Mouse (Mus musculus) mouse embryonic stem cell (cell line): ENCODE results near the gene Dync1i1.

Experiments used
- in situ Hi-C, 2 experiments: fragments of 300-500 bp; cut with MboI; formaldehyde crosslinking; loops; 1 replicate in 1 of 2; 3 replicates in 1 of 2; pipeline ENCODE4 v1.14.3; 2019 to 2020; ENCODE audit warnings: low sequenced_read_pairs in 2 of 2, low pct_unique_long_range_greater_than_20kb in 1 of 2, mixed read lengths in 1 of 2; ENCODE audit not compliant: unreplicated experiment in 1 of 2

The Dync1i1 gene

DNA sequence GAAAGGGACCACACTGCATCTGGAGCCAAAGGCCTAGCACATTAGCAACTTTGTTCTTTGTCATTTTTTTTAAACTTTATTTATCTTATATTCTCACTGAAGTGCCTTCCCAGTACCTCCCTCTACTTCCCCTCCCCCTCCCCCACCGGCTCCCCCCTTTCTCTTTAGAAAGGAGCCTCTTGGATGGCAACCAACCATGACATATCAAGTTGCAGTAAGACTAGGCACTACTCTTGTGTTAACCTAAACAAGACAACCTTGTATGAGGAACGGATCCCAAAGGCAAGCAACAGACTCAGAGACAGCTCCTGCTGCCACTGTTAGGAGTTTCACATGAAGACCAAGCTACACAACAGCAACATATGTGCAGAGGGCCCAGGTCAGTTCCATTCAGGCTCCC, 105.3 kb downstream of the Dync1i1 start:
- in situ Hi-C loops, result no loop called here

DNA sequence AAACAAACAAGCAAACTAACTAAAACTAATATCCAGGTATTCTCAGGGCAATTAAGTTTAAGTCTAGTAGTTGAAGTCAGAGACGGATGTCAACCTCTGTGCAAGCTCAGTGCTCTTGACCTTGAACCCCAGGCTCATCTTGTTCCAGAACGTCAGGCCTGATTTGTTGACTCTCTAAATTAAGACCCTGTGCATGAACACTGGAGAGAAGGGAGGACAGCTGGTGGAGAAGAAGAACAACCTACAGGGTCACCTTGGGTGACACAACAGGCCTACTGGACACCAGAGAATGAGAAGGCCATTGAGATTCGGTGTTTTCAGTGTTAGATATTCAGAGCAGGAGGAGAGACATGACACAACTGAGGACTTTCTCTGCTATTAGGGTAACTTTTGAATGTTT, 105.8 kb downstream of the Dync1i1 start:
- in situ Hi-C loops, result no loop called here

DNA sequence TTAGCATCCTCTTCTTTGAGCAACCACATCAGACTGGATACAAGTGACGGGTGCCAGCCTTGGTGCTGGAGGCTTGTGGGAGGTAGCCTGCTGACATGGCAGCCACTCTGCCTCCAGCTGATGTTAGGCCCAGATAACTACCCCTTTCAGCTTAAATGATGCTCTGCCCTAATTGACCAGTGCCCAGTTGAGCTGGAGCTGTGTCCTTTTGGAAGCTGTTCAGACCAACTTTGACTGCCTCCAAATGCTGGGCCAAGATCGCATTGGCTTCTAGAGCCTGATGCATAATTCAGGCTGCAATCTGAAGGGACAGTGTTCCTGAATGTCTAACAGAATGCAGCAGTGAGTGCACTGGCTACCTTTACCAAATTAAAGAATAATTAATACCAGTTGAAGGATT, 107.4 kb downstream of the Dync1i1 start:
- in situ Hi-C loops, result no loop called here

DNA sequence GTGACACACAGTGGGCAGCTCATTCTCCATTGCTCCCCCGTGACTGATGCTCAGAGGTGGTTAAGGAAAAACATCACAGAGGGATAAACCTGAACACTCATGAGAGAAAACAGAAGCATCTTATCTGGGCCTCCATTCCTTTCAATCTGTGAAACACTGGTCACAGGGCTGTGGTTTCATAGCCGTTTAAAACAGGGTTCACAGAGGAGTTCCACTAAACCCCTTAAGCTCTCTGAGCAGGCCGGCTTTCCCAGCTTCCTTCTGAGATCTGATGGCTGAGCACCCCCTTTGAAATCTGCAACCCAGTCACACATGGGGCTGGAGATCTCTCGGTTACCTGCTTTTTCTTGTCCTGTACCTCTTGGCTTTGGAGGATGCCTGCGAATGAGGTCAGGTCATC, 117.0 kb downstream of the Dync1i1 start:
- in situ Hi-C loops, result no loop called here

DNA sequence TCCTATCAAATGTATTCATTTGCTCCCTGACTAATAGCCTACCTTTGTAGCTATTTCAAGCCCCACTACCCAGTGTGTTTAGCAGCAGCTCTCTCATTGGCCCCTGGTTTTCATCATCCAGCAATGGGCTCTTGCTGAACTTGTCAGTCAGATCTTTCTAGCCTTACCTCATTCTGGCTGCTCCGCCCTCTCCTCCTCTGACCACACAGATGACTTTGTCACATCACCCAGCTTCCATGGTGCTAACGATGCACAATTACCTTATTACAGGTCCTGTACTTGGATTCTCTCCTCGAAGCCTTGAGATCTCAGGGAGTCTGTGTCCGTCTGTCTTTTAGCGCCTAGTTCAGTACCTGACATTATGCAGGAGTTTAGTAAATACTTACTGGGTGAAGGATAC, 120.7 kb downstream of the Dync1i1 start:
- in situ Hi-C loops, result no loop called here

DNA sequence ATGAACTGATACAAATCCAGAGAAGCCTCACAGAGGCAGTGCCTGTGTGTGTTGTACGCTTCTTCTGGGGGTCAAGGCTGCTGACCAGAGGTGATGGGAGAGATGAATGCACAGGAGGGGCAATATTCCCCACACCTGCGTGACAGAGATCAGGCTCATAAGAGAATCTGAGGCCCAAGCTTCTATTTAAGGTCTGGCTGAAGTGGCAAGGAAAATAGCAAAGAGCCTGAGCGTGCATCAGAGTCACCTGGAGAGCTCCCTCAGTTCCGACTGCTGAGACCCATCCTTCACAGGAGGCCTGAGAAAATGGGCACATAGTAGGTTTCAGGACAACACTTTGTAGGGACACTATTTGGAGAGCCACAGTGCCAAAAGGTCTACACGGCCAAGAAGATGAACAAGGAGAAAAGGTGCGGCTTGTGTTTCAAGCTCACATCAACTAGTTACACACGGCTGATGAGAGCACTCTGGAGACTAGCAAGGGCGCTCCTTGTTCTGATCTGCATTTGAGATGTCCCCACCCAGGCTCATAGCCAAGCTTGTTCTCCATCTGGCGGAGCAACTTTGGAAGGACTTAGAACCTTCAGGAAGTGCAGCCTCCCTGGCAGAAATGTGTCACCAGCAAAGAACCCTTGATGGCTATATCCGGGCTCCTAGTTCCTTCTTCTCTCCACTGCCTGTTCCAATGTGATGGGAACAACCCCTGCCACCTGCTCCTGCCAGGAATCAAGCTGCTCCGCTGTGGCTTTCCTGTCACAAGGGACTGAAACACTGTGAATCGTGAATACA, 128.8 kb downstream of the Dync1i1 start:
- in situ Hi-C loops, result loop anchor here (25.0 kb wide), 1 partner anchor 1033 kb away; the partner anchor contains the start of gene Dlx5 (in 2 of the 2)

DNA sequence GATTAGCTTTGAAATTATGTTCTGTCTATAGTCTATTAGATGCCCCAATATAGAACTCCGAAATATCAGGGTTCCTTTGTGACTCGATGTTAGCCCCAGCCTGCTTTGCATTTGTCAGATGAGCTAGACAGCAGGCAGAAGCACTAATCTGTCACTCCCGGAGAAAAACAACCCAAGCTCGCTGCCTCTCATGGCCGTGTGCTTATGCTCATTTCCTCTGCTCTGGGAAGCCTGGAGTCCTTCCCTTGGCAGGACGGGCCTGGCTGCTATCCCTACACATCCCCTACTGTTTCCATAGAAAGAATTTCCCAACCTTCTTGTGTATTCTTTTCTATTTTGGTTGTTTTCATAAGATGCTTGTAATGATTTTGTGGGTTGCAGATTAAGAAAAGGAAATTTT, 130.1 kb downstream of the Dync1i1 start:
- in situ Hi-C loops, result loop anchor here (25.0 kb wide), 1 partner anchor 1032 kb away; the partner anchor contains the start of gene Dlx5 (in 2 of the 2)

DNA sequence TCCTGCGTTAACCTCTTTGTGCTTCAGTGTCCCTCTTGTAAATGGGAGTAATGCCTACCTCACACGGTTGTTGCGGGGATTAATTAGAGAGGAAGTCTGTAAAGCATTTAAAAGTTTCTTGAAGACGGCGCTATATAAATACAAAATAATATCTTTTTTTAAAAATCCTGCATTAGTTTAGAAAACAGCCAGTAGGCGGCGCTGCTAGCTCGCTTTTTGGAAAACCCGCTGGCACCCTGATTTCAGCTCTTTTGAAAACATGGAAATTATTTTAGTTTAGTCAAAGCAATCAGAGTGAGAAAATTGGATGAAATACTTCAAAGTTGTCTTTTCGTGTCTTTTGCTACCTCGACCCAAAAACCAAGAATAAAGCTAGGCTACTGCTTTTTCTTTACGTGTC, 132.9 kb downstream of the Dync1i1 start:
- in situ Hi-C loops, result loop anchor here (25.0 kb wide), 1 partner anchor 1029 kb away; the partner anchor contains the start of gene Dlx5 (in 2 of the 2)

DNA sequence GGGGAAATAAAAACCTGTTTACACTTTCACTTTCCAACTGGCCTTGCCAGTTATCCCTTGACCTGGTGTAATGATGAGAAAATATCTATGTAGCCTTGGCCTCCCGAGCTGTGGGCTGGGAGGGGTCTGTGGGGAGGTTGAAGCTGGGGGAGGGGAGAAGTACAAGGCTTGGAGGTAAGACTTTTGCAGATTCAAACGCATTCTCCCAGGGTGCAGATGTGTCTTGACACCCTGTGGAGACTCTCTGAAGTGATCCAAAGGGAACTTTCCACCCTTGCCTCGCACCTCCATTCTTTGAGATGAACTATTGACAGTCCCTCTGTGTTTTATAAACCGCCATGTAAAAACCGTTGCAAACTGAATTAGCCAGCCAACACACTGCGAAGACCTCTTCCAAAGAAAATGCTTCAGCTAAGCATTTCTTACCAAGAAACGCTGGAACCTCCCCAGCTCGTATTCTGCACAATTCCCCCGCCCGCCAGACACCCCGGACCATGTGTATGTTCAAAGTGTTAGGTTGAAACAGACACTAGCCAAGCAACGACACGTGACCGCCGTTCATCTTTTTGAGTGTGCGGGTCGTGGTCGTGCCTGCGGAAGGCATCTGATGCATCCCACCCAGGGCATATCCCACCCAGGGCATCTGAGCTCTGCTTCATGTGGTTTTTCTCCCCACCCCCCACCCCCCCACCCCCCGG, 133.6 kb downstream of the Dync1i1 start:
- in situ Hi-C loops, result loop anchor here (25.0 kb wide), 1 partner anchor 1028 kb away; the partner anchor contains the start of gene Dlx5 (in 2 of the 2)

DNA sequence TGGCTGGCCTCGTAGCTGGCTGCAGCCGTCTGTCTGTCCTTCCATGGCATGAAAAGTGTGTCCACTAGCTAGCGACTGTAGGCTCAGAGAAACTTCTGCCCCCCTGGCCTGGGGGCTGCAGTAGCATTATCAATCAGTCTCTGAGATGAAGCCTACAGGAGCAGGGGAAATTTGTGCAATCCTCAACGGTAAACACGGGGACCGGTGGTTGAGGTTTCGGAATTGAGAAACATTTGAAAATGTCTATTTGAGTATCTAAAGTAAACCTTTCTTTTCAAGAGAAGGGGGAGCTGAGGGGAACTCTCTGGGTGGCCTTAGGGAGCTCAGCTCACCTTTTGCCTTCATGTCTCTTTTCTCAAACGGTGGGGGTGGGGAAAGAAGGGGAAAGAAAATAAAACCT, 134.2 kb downstream of the Dync1i1 start:
- in situ Hi-C loops, result loop anchor here (25.0 kb wide), 1 partner anchor 1028 kb away; the partner anchor contains the start of gene Dlx5 (in 2 of the 2)

DNA sequence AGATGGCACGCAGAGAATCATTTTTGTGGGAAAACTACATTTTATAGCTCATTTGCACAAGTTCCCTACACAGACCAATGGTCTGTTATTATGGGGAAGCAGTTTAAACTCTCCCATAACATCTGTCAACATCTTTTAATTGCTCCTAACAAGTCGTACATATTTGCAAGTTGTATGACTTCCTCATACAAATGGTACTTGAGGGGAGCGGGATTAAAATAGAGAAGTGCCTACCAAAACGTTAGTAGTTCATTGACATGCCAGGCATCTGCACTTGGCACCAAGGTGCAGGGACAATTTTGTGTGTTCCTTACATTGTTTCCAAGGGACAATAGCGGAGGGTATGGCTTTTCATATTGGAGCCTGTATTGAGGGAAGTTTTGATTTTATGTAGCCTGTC, 140.7 kb downstream of the Dync1i1 start:
- in situ Hi-C loops, result loop anchor here (25.0 kb wide), 1 partner anchor 1021 kb away; the partner anchor contains the start of gene Dlx5 (in 2 of the 2)

DNA sequence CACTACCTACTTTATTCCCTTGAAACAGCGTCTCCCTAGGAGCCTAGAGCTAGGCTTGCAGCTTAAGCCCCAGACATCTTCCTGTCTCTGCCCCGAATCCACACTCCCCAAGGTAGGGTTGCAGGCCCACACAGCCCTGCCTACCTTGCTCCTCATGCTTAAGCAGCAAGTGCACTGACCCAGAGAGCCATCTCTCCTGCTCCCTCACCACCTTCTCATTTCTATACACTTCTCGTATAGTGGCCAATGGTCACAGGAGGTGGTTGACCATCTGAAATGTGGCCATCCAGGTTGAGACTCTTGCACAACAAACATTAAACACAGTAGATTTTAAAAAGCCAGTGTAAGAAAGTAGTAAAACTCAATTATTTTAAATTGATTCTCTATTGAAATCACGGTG, 141.8 kb downstream of the Dync1i1 start:
- in situ Hi-C loops, result loop anchor here (25.0 kb wide), 1 partner anchor 1020 kb away; the partner anchor contains the start of gene Dlx5 (in 2 of the 2)

DNA sequence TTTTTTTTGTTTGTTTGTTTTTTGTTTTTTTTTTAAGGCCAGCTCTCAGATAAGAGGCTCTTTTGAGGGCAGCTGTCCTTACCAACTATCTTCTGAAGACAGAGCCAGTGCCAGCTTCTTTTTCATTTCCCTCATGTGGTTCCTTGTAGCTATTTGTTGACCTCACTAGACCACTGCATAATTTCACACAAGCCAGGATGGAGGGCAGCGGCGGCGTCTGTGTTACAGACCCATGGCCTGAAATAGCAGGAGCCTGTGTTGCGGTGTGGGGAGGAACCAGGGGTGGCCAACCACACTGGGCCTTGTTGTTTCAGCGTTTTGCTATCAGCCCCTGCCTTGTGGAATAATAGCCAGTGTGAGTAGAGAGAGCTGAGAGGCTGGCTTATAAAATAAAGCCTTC, 145.6 kb downstream of the Dync1i1 start:
- in situ Hi-C loops, result loop anchor here (25.0 kb wide), 1 partner anchor 1016 kb away; the partner anchor contains the start of gene Dlx5 (in 2 of the 2)

DNA sequence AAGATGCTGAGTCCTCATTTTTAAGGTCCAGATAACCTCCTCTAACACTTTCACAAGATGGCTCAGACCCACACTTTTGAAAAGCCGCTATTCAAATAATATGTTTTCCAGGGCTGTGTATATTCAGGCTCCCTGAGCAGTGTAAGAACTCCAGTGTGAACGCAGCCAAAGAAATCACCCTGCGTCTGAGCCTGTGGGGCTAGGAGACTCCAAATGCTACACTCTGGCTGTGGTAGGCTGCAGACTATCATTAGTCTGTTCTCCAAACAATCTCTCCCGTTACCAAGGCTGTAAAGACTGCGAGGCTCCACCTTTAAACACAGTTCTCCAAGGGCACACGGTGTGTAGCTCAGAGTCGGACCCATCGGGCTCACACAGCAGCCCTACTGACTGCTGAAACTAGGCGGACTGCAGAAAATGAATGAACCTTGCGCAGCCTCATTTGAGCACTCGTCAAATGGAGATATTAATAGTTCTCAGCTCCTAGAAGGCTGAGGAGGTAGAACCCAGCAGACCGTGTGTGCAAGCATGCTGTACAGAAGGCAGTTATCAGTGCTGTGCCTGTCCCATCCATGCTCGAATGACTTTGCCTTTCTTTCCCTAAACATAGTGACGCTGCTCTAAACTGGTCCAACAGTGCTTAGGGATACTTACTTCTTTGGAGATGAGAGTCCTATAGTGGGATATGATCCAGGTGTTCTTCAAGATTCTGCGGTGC, 146.3 kb downstream of the Dync1i1 start:
- in situ Hi-C loops, result loop anchor here (25.0 kb wide), 1 partner anchor 1016 kb away; the partner anchor contains the start of gene Dlx5 (in 2 of the 2)

DNA sequence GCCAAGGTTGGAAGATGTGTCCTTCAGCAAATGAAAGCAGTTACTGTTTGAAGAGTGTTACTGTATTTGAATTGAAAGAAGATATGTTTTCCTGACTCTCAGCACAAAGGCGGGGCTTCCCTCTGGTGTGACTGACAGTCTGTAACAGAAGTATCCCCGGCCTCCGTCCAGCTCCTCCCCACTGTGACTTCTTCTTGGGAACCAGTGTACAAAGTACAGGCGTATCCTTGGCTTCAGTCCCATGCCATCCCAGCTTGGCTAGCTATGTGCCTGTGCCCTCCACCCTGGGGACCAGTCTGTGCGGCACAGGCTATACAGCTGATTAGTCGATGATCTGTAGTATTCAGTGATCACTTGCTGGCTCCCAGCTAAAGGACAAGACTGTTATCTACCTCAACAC, 163.9 kb downstream of the Dync1i1 start:
- in situ Hi-C loops, result no loop called here

DNA sequence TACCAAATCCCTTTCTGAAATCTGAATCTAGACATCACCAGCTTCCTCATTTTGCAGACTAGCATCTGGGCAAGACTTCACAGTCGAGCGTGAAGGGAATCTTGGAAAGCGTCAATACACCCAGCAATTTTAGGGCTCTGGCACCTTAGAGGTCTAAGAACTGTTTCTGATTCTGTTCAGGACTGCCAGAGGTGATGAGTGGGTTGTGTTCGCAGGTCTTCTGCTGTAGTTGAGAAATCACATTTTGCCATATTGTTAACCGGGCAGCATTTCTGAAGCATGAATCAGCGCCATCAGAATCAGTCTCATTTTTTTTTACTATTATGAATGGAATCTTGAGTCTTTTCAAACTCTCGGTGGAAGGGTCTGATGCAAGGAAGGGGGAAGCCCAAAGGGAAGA, 185.9 kb downstream of the Dync1i1 start:
- in situ Hi-C loops, result no loop called here

DNA sequence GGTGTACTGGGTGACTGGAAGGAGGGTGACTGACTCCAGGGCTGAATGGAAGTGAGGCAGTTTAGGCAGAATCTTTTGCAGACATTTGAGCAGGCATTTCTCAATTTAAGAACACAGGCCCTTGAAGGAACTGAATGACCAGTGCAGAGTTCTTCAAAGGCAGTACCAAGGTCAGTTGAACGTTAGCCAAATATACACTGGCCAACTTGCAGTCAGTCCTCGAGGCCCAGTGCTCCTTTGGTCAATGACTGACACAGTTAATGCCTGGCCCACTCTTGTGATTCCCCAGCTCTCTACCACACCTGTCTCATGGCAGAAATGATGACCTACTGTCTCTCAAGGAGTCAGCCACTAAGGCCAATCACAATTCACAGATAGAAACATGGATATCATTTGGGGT, 189.6 kb downstream of the Dync1i1 start:
- in situ Hi-C loops, result no loop called here

DNA sequence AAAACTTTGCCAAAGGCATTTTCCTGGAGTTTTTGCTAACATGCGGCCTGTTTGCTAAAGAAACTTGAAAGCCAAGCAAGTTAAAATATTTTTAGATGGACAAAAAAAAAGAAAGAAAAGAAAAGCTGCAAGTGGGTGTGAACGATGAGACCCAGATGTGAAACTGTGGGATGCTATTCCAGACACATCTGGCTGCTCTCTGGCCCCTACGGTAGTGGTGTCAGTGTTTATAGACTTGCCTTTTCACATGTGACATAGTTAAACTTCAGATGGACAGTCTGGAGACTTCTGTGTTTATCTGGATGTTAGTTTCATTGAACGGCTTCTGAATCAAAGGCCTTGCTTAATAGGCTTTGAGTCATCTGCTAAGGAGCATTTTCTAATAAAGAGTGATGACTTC, 195.2 kb downstream of the Dync1i1 start:
- in situ Hi-C loops, result no loop called here

DNA sequence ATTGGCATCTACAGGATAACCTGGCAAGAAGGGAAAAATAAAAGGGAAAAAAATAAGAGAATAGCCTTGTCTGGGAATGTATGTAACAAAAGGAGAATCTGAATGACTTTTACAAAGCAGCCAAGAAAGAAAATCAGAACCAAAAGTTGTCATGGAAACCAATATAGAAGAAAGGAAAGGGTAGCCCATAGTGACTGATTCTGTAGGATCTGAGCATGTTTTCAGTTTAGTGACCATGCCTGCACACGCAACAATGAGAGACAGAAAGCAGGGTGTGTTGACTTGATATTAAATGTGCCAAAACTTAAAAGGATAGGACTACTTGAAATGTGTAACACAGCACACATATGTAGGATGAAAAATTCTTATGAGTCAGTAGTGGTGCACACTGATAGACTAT, 197.2 kb downstream of the Dync1i1 start:
- in situ Hi-C loops, result no loop called here
